Mouse (Mus musculus) forebrain, embryonic 15.5 days (tissue): ENCODE results near the gene Lcn9. TPM values are rescaled to one million over a fixed set of nuclear protein-coding genes. Genes with fewer than 3 reads are reported as not detected.

Experiments
- ATAC-seq: fragments of 200-750 bp; cut with Nextera tagmentation; replicated peaks from 2 replicates; pipeline ENCODE4 v1.8.0; 2017; ENCODE audit warnings: mild to moderate bottlenecking, moderate TSS enrichment, moderate library complexity
- H3K27ac ChIP-seq: fragments of 300-500 bp; sonication (generic); replicated peaks from 2 replicates; pipeline ENCODE4 v1.5.1; 2015; ENCODE audit warnings: mild to moderate bottlenecking, inconsistent platforms
- H3K27me3 ChIP-seq: fragments of 300-500 bp; sonication (generic); 2 replicates; pipeline ENCODE4 v1.6.1; 2015; ENCODE audit warnings: inconsistent platforms
- H3K36me3 ChIP-seq: fragments of 300-500 bp; sonication (generic); 2 replicates; pipeline ENCODE4 v1.6.1; 2015; ENCODE audit warnings: mild to moderate bottlenecking, inconsistent platforms
- H3K4me1 ChIP-seq: fragments of 300-500 bp; sonication (generic); 2 replicates; pipeline ENCODE4 v1.6.1; 2015; ENCODE audit warnings: inconsistent platforms
- H3K4me2 ChIP-seq: fragments of 300-500 bp; sonication (generic); replicated peaks from 2 replicates; pipeline ENCODE4 v1.6.1; 2015; ENCODE audit warnings: mild to moderate bottlenecking, inconsistent platforms
- H3K4me3 ChIP-seq: fragments of 300-500 bp; sonication (generic); 2 replicates; pipeline ENCODE4 v1.5.1; 2015; ENCODE audit warnings: mild to moderate bottlenecking, inconsistent platforms
- H3K9ac ChIP-seq: fragments of 300-500 bp; sonication (generic); replicated peaks from 2 replicates; pipeline ENCODE4 v1.6.1; 2015; ENCODE audit warnings: mild to moderate bottlenecking, inconsistent platforms
- H3K9me3 ChIP-seq: fragments of 300-500 bp; sonication (generic); 2 replicates; pipeline ENCODE4 v1.6.1; 2016; ENCODE audit warnings: inconsistent platforms
- WGBS: fragments of 180-500 bp; shearing (Covaris S2); methylation state at CpG from one replicate; pipeline ENCODE4 v1.1.7; 2015; ENCODE audit warnings: mixed read lengths; 5-methylcytosine and 5-hydroxymethylcytosine counted together
- polyA plus RNA-seq: library from polyadenylated mRNA; unstranded; fragments of >200 nt; fragmentation: Nextera tagmentation; extraction: Ambion mirVana; gene quantifications from 2 replicates; pipeline ENCODE4 v1.2.1, GENCODE M21; 2015

Lcn9 gene
- polyA plus RNA-seq = not detected in 2 replicates

DNA sequence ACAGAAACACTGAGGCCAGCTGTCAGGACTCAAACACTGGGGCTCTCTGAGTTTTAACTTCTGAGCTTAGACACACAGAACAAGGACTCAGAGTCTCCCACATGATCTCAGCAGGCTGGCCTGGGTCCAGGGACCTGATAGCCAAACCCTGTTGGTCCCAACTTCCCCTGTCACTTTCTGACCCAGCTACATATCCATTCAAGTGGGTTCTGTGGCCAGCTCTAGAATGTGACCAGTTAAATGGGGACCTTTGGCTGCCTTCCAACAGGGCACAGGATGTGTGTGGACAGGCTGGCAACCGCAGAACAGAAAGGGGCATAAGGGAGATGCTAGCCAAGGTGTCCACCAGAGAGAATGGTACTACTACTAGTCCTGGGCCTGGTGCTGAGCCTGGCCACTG is at the start of gene Lcn9:
Lcn9 (plus strand) TSS at position 348 of the 400 bp plus-strand sequence.
- no peaks in the 10 kb centered on the region for H3K9me3 ChIP-seq
- no peak within 1 kb of the TSS for H3K4me2 ChIP-seq
- WGBS = 81% methylated on average over 1 of the region's 1 CpGs

GRCm38 (mm10) chr2:25773507-25773906 is 49.4 kb upstream of the Lcn9 start:
- Histone ChIP-seq H3K9me3 (no peaks in the 10 kb centered on the region), H3K4me1 (no peaks in the 10 kb centered on the region), H3K4me3 (no peak overlapping the region), H3K27ac (no peak overlapping the region), H3K9ac (no peak overlapping the region), H3K36me3 (no peaks in the 10 kb centered on the region), H3K27me3 (no peaks in the 10 kb centered on the region), H3K4me2 (no peak overlapping the region)
- 89% methylated on average over 2 of the region's 2 CpGs for WGBS
- ATAC-seq = no peak

More for the DNA sequence above, at the start of gene Lcn9:
- no peak within 1 kb of the TSS for H3K27ac ChIP-seq
- no peak within 1 kb of the TSS for H3K9ac ChIP-seq
- H3K36me3 ChIP-seq = no peaks in the 10 kb centered on the region
- no peaks in the 10 kb centered on the region for H3K4me1 ChIP-seq
- no peaks in the 10 kb centered on the region for H3K27me3 ChIP-seq
- ATAC-seq = no peak
- no peak within 1 kb of the TSS for H3K4me3 ChIP-seq

- Histone ChIP-seq H3K9me3 (no peaks in the 10 kb centered on the region), H3K27ac (no peak overlapping the region), H3K27me3 (no peaks in the 10 kb centered on the region), H3K4me3 (no peak overlapping the region), H3K4me2 (no peak overlapping the region), H3K4me1 (no peaks in the 10 kb centered on the region), H3K9ac (no peak overlapping the region), H3K36me3 (no peaks in the 10 kb centered on the region)
- WGBS = 87% methylated on average over 2 of the region's 2 CpGs
- no peak for ATAC-seq
Measured at GRCm38 (mm10) chr2:25774640-25775039, 48.3 kb upstream of the Lcn9 start.

DNA sequence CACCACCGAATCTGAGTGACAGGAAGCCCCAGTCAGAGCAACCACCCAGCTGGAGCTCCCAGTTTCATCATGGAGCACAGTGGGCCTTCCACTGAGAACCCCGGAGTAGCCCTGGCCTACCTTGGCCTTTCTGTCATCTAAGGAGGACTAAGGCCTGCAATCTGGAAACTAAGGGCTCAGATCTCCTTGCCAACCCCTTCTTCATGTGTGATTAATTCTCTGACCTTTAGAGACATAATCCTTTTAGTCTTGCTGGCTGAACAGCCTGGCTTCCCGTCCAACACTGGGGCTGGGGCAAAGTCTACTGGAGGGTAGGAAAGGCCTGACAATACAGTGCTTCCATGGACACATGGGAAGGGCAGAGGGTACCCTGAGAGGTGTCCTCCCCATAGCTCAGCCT is 47.0 kb upstream of the Lcn9 start:
- Histone ChIP-seq H3K36me3 (no peaks in the 10 kb centered on the region), H3K9ac (no peak overlapping the region), H3K4me1 (no peaks in the 10 kb centered on the region), H3K4me2 (no peak overlapping the region), H3K27ac (no peak overlapping the region), H3K9me3 (no peaks in the 10 kb centered on the region), H3K27me3 (no peaks in the 10 kb centered on the region), H3K4me3 (no peak overlapping the region)
- no peak for ATAC-seq
- WGBS = 56% methylated on average over 3 of the region's 3 CpGs

- H3K9me3 ChIP-seq = no peaks in the 10 kb centered on the region
- no peak within 1 kb of the TSS for H3K4me2 ChIP-seq
- H3K27ac ChIP-seq = no peak within 1 kb of the TSS
- 88% methylated on average over 1 of the region's 1 CpGs for WGBS
- no peaks in the 10 kb centered on the region for H3K36me3 ChIP-seq
- no peaks in the 10 kb centered on the region for H3K27me3 ChIP-seq
- H3K4me3 ChIP-seq = no peak within 1 kb of the TSS
- no peaks in the 10 kb centered on the region for H3K4me1 ChIP-seq
- H3K9ac ChIP-seq = no peak within 1 kb of the TSS
- ATAC-seq = no peak
Measured at GRCm38 (mm10) chr2:25776717-25777116, 46.2 kb upstream of the Lcn9 start, which contains the start of gene Lcn11. Gene Lcn11 (plus strand): TSS chr2:25777017.

- 91% methylated on average over 9 of the region's 9 CpGs for WGBS
- H3K4me3 ChIP-seq = no peak overlapping the region
- H3K4me1 ChIP-seq = no peaks in the 10 kb centered on the region
- ATAC-seq = no peak
- no peak overlapping the region for H3K9ac ChIP-seq
- H3K4me2 ChIP-seq = no peak overlapping the region
- H3K36me3 ChIP-seq = no peaks in the 10 kb centered on the region
- no peak overlapping the region for H3K27ac ChIP-seq
- no peaks in the 10 kb centered on the region for H3K27me3 ChIP-seq
- no peaks in the 10 kb centered on the region for H3K9me3 ChIP-seq
Measured at GRCm38 (mm10) chr2:25779076-25779475, 43.9 kb upstream of the Lcn9 start.

GRCm38 (mm10) chr2:25780921-25781320 is 42.0 kb upstream of the Lcn9 start:
- no peaks in the 10 kb centered on the region for H3K27me3 ChIP-seq
- no peak for ATAC-seq
- no peak overlapping the region for H3K4me2 ChIP-seq
- H3K9me3 ChIP-seq = no peaks in the 10 kb centered on the region
- no peak overlapping the region for H3K4me3 ChIP-seq
- no peaks in the 10 kb centered on the region for H3K36me3 ChIP-seq
- WGBS = 71% methylated on average over 4 of the region's 4 CpGs
- H3K27ac ChIP-seq = no peak overlapping the region
- H3K4me1 ChIP-seq = no peaks in the 10 kb centered on the region
- no peak overlapping the region for H3K9ac ChIP-seq

DNA sequence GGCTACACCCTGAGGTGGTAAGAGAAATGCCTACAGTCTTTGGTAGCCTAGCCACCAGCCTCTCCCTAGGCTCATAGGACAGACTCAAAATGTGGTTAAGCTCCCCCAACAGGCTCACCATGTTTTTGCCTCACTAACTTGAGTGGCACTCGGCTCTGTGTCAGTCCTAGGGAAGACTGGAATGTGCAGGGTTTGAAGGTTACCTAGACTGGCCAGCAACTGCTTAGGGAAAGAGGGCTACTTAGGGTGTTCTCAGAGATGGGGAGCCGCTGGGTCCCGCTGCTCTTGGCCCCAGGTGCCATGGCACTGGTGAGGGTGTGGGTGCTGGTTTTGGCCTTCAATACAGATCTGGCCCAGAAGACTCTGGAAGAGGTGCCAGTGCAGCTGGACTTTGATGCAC is 41.0 kb upstream of the Lcn9 start, which contains the start of gene Gm13539:
Gm13539 (plus strand) TSS at position 301 of the 400 bp plus-strand sequence.
- Histone ChIP-seq H3K27ac (no peak within 1 kb of the TSS), H3K36me3 (no peaks in the 10 kb centered on the region), H3K4me1 (no peaks in the 10 kb centered on the region), H3K4me3 (no peak within 1 kb of the TSS), H3K4me2 (no peak within 1 kb of the TSS), H3K9me3 (no peaks in the 10 kb centered on the region), H3K27me3 (no peaks in the 10 kb centered on the region), H3K9ac (no peak within 1 kb of the TSS)
- no peak for ATAC-seq
- WGBS = 87% methylated on average over 3 of the region's 3 CpGs

- no peak for ATAC-seq
- WGBS = 70% methylated on average over 5 of the region's 5 CpGs
- Histone ChIP-seq H3K27ac (no peak overlapping the region), H3K4me2 (no peak overlapping the region), H3K36me3 (no peaks in the 10 kb centered on the region), H3K4me1 (no peaks in the 10 kb centered on the region), H3K9me3 (no peaks in the 10 kb centered on the region), H3K9ac (no peak overlapping the region), H3K4me3 (no peak overlapping the region), H3K27me3 (no peaks in the 10 kb centered on the region)
Measured at GRCm38 (mm10) chr2:25785573-25786322, 37.2 kb upstream of the Lcn9 start.

DNA sequence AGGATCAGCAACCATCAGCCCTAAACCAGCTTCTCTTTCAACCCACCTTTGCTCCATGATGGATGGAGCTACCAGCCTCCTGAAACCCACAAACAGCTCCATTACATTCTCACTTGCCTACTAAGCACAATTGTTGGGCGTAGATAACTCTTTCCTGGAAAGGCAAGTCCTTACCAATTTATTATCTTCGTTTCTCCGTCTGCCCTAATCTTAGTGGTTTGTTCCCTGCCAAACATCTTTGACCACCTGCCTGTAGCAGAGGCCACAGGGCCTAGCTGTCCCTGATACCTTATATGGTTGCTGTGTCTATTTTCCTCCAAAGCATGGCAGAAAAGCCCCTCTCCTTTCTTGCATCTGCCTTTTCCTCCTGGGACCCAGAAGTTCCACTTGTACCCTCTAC is 33.9 kb upstream of the Lcn9 start:
- no peak overlapping the region for H3K9ac ChIP-seq
- no peak overlapping the region for H3K27ac ChIP-seq
- no peaks in the 10 kb centered on the region for H3K4me1 ChIP-seq
- no peak overlapping the region for H3K4me2 ChIP-seq
- no peak overlapping the region for H3K4me3 ChIP-seq
- no peak for ATAC-seq
- H3K9me3 ChIP-seq = no peaks in the 10 kb centered on the region
- H3K27me3 ChIP-seq = no peaks in the 10 kb centered on the region
- 95% methylated on average over 3 of the region's 3 CpGs for WGBS
- no peaks in the 10 kb centered on the region for H3K36me3 ChIP-seq

GRCm38 (mm10) chr2:25797635-25798034 is 25.3 kb upstream of the Lcn9 start:
- Histone ChIP-seq H3K27me3 (no peaks in the 10 kb centered on the region), H3K27ac (no peak overlapping the region), H3K9me3 (no peaks in the 10 kb centered on the region), H3K4me2 (no peak overlapping the region), H3K36me3 (no peaks in the 10 kb centered on the region), H3K4me1 (peaks cover 4% of the 10 kb centered on the region; the same call in 1 of the 2 replicates), H3K4me3 (no peak overlapping the region), H3K9ac (no peak overlapping the region)
- 49% methylated on average over 2 of the region's 2 CpGs for WGBS
- no peak for ATAC-seq

- WGBS = 39% methylated on average over 5 of the region's 5 CpGs
- Histone ChIP-seq H3K4me1 (peaks cover 4% of the 10 kb centered on the region; the same call in 1 of the 2 replicates), H3K27ac (no peak overlapping the region), H3K27me3 (no peaks in the 10 kb centered on the region), H3K36me3 (no peaks in the 10 kb centered on the region), H3K9ac (no peak overlapping the region), H3K9me3 (no peaks in the 10 kb centered on the region), H3K4me2 (no peak overlapping the region), H3K4me3 (no peak overlapping the region)
- no peak for ATAC-seq
Measured at GRCm38 (mm10) chr2:25798065-25798464, 24.9 kb upstream of the Lcn9 start.

DNA sequence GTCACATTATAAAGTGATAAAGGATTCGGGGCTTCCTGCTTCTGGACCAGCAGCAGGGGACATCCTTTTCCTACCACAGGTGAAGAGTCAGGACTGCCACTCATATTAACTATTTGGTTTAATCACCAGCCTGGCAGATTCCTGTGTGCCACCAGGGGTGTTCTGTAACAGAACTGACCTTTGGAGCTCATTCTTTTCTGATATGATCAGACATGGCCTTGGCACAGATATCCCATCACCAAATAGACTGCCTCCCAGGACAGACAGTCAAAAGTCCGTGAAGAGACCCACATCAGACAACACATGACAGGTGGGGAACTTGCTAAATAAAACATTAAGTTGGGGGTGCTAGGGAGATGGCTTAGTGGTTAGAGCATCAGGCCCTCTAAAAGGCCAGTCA is 11.2 kb upstream of the Lcn9 start:
- ATAC-seq = no peak
- Histone ChIP-seq H3K9ac (no peak overlapping the region), H3K4me3 (no peak overlapping the region), H3K4me1 (no peaks in the 10 kb centered on the region), H3K27me3 (no peaks in the 10 kb centered on the region), H3K4me2 (no peak overlapping the region), H3K36me3 (no peaks in the 10 kb centered on the region), H3K27ac (no peak overlapping the region), H3K9me3 (no peaks in the 10 kb centered on the region)
- WGBS = 93% methylated on average over 2 of the region's 2 CpGs
